ENCODE assay signal across 8 mouse cellular contexts in genomic region chr6:145121590-145122420, GRCm38 (mm10). TPM values are rescaled to one million over a fixed set of nuclear protein-coding genes. Genes with fewer than 3 reads are reported as not detected.
A peak's percentile ranks its signal among the peaks of the same experiment; 100 is the strongest.
DNase-seq lines count a peak whose midpoint lies in the region; ATAC-seq lines count a peak whose summit lies in the region.

No protein-coding gene starts in this region.

- intact Hi-C loops in heart, postnatal 14 days (cut with DNase I) = no loop called here

- no peak for ATAC-seq in frontal cortex, adult (ENCODE audit: low TSS enrichment)

- peak; percentile 26 for DNase-seq in gastrocnemius, postnatal 25 days
- no peak for DNase-seq in gastrocnemius, postnatal 4 days (ENCODE audit: low spot score in 2 of 2)
- peak; percentile 51 for DNase-seq in ZHBTc4 (ENCODE audit: low read depth, low spot score)
- DNase-seq in heart, postnatal 14 days = peak; percentile 21
- peak; percentile 53 for DNase-seq in lung, postnatal 36 days
- peak; percentile 81 for DNase-seq in thymus, postnatal 25 days
- DNase-seq in cerebellum, postnatal 4 days (ENCODE audit: low spot score in 2 of 2) = no peak

RNA-seq across cellular contexts. Expression of gene Lrmp, which starts 6.4 kb away (rescaled TPM):
- 1 to 10 TPM; 1.0 to 1.2 TPM for total RNA-seq in gastrocnemius, postnatal 25 days (2021)
- total RNA-seq in gastrocnemius, postnatal 4 days (2021) = 1 to 10 TPM; 4.1 to 4.6 TPM
- 1 to 10 TPM; 2.2 to 7.0 TPM for total RNA-seq in heart, postnatal 14 days (2021)

RNA-seq across cellular contexts. Expression of gene Bcat1, which starts 45.8 kb away (rescaled TPM):
- total RNA-seq in gastrocnemius, postnatal 25 days (2021) = 1 to 10 TPM; 3.4 to 3.7 TPM
- total RNA-seq in gastrocnemius, postnatal 4 days (2021) = 10 to 100 TPM; 18.9 to 23.5 TPM
- total RNA-seq in heart, postnatal 14 days (2021) = 1 to 10 TPM; 2.2 to 2.5 TPM

Comparison
In these comparisons a context has a peak if more than half of its experiments do, and no peak if none do; other contexts are left out.
1. DNase-seq: peak in gastrocnemius, postnatal 25 days (single experiment), ZHBTc4 (single experiment), heart, postnatal 14 days (2 of 2), lung, postnatal 36 days (single experiment) and thymus, postnatal 25 days (single experiment); none in gastrocnemius, postnatal 4 days (0 of 2) and cerebellum, postnatal 4 days (0 of 2).
2. RNA of gene Bcat1, which starts 45.8 kb away (total RNA-seq): 18.9 to 23.5 TPM in gastrocnemius, postnatal 4 days; 3.4 to 3.7 TPM in gastrocnemius, postnatal 25 days and 2.2 to 2.5 TPM in heart, postnatal 14 days; every median in the first group is over 4 times any median in the second.